Mouse (Mus musculus) macrophage (primary cell): ENCODE measurements around the gene Lrrk1. TPM values are rescaled to one million over a fixed set of nuclear protein-coding genes. Genes with fewer than 3 reads are reported as not detected.

Experiments used
- H3K27ac ChIP-seq: fragments of 350-480 bp; formaldehyde crosslinking; 2 replicates; pipeline ENCODE4 v1.9.0; 2021
- H3K36me3 ChIP-seq: fragments of 350-480 bp; formaldehyde crosslinking; 2 replicates; pipeline ENCODE4 v1.9.0; 2021; ENCODE audit errors: inconsistent target
- H3K4me3 ChIP-seq: fragments of 350-480 bp; formaldehyde crosslinking; 2 replicates; pipeline ENCODE4 v1.9.0; 2021; ENCODE audit errors: inconsistent target
- H3K79me2 ChIP-seq: fragments of 350-480 bp; formaldehyde crosslinking; 2 replicates; pipeline ENCODE4 v1.9.0; 2021; ENCODE audit errors: inconsistent target
- WGBS: methylation state at CpG from one replicate; pipeline ENCODE4 v1.1.7; 2026; ENCODE audit warnings: inconsistent platforms; ENCODE audit not compliant: missing documents; 5-methylcytosine and 5-hydroxymethylcytosine counted together
- polyA plus RNA-seq: library from polyadenylated mRNA; stranded (reverse); fragments of 250-400 nt; gene quantifications from 3 replicates; pipeline ENCODE4 v1.2.4, GENCODE M21; 2018; ENCODE audit warnings: inconsistent platforms

Lrrk1 gene
- polyA plus RNA-seq, 1 experiment from 2014 or later = 12.7 TPM

- Histone ChIP-seq H3K4me3 (no peak overlapping the region), H3K27ac (no peak overlapping the region), H3K79me2 (no peaks in the 10 kb centered on the region), H3K36me3 (peaks cover 12% of the 10 kb centered on the region; the same call in 1 of the 2 replicates)
- WGBS = 63% methylated on average over 4 of the region's 4 CpGs
These were observed 45.8 kb downstream of the Lrrk1 start for GRCm38 (mm10) chr7:66342323-66342722.

- no peak overlapping the region for H3K4me3 ChIP-seq
- H3K79me2 ChIP-seq = no peaks in the 10 kb centered on the region
- 94% methylated on average over 3 of the region's 3 CpGs for WGBS
- peaks cover 17% of the 10 kb centered on the region; the same call in 1 of the 2 replicates for H3K36me3 ChIP-seq
- no peak overlapping the region for H3K27ac ChIP-seq
These were observed 48.1 kb downstream of the Lrrk1 start for GRCm38 (mm10) chr7:66340044-66340443.

GRCm38 (mm10) chr7:66339625-66340024, 48.5 kb downstream of the Lrrk1 start:
- Histone ChIP-seq H3K79me2 (no peaks in the 10 kb centered on the region), H3K27ac (no peak overlapping the region), H3K4me3 (no peak overlapping the region), H3K36me3 (peaks cover 22% of the 10 kb centered on the region; the same call in 1 of the 2 replicates)
- 59% methylated on average over 5 of the region's 5 CpGs for WGBS

- 92% methylated on average over 2 of the region's 2 CpGs for WGBS
- no peak overlapping the region for H3K4me3 ChIP-seq
- H3K27ac ChIP-seq = no peak overlapping the region
- H3K79me2 ChIP-seq = no peaks in the 10 kb centered on the region
- peaks cover 44% of the 10 kb centered on the region; the same call in 1 of the 2 replicates for H3K36me3 ChIP-seq
These were observed 51.2 kb downstream of the Lrrk1 start for GRCm38 (mm10) chr7:66336955-66337354.

- peaks cover 53% of the 10 kb centered on the region; the same call in 1 of the 2 replicates for H3K36me3 ChIP-seq
- 94% methylated on average over 4 of the region's 4 CpGs for WGBS
- no peak overlapping the region for H3K4me3 ChIP-seq
- no peak overlapping the region for H3K27ac ChIP-seq
- no peaks in the 10 kb centered on the region for H3K79me2 ChIP-seq
These were observed 54.1 kb downstream of the Lrrk1 start for GRCm38 (mm10) chr7:66333906-66334500.

GRCm38 (mm10) chr7:66332340-66332739, 55.8 kb downstream of the Lrrk1 start:
- Histone ChIP-seq H3K4me3 (no peak overlapping the region), H3K27ac (no peak overlapping the region), H3K36me3 (peaks cover 59% of the 10 kb centered on the region; the same call in 1 of the 2 replicates), H3K79me2 (no peaks in the 10 kb centered on the region)
- WGBS = 98% methylated on average over 7 of the region's 8 CpGs

- H3K4me3 ChIP-seq = no peak overlapping the region
- H3K27ac ChIP-seq = no peak overlapping the region
- H3K36me3 ChIP-seq = peaks cover 75% of the 10 kb centered on the region
- WGBS = 91% methylated on average over 9 of the region's 9 CpGs
- no peaks in the 10 kb centered on the region for H3K79me2 ChIP-seq
These were observed 57.5 kb downstream of the Lrrk1 start for GRCm38 (mm10) chr7:66330610-66331009.

GRCm38 (mm10) chr7:66327516-66327915, 60.6 kb downstream of the Lrrk1 start:
- no peak overlapping the region for H3K27ac ChIP-seq
- 87% methylated on average over 2 of the region's 2 CpGs for WGBS
- no peak overlapping the region for H3K4me3 ChIP-seq
- no peaks in the 10 kb centered on the region for H3K79me2 ChIP-seq
- H3K36me3 ChIP-seq = peaks cover 47% of the 10 kb centered on the region

GRCm38 (mm10) chr7:66325419-66326053, 62.6 kb downstream of the Lrrk1 start:
- H3K36me3 ChIP-seq = peaks cover 39% of the 10 kb centered on the region
- H3K27ac ChIP-seq = no peak overlapping the region
- no peak overlapping the region for H3K4me3 ChIP-seq
- WGBS = 87% methylated on average over 3 of the region's 3 CpGs
- no peaks in the 10 kb centered on the region for H3K79me2 ChIP-seq

- Histone ChIP-seq H3K27ac (no peak overlapping the region), H3K79me2 (no peaks in the 10 kb centered on the region), H3K36me3 (peaks cover 28% of the 10 kb centered on the region), H3K4me3 (no peak overlapping the region)
- WGBS = 40% methylated on average over 9 of the region's 9 CpGs
These were observed 64.7 kb downstream of the Lrrk1 start for GRCm38 (mm10) chr7:66323252-66324015.

GRCm38 (mm10) chr7:66320996-66321395, 67.2 kb downstream of the Lrrk1 start:
- Histone ChIP-seq H3K4me3 (no peak overlapping the region), H3K27ac (no peak overlapping the region), H3K36me3 (peaks cover 18% of the 10 kb centered on the region), H3K79me2 (no peaks in the 10 kb centered on the region)
- 67% methylated on average over 5 of the region's 5 CpGs for WGBS

- Histone ChIP-seq H3K36me3 (peaks cover 24% of the 10 kb centered on the region; the same call in 1 of the 2 replicates), H3K79me2 (no peaks in the 10 kb centered on the region), H3K4me3 (no peak overlapping the region), H3K27ac (no peak overlapping the region)
- WGBS = 99% methylated on average over 6 of the region's 6 CpGs
These were observed 70.0 kb downstream of the Lrrk1 start for GRCm38 (mm10) chr7:66318147-66318546.

- H3K79me2 ChIP-seq = no peaks in the 10 kb centered on the region
- peak overlapping the region; percentile 76 for H3K27ac ChIP-seq
- peaks cover 20% of the 10 kb centered on the region; the same call in 1 of the 2 replicates for H3K36me3 ChIP-seq
- H3K4me3 ChIP-seq = no peak overlapping the region
- 31% methylated on average over 26 of the region's 26 CpGs for WGBS
These were observed 77.2 kb downstream of the Lrrk1 start for GRCm38 (mm10) chr7:66310670-66311656.
